Mouse (Mus musculus): ENCODE measurements around the gene Hpdl. TPM values are rescaled to one million over a fixed set of nuclear protein-coding genes. Genes with fewer than 3 reads are reported as not detected.

The Hpdl gene
- polyA plus RNA-seq, 1 experiment from 2014 or later: 0.25 TPM

GRCm38 (mm10) chr4:116811012-116811411 is 10.5 kb downstream of the Hpdl start:
- H3K9me3 ChIP-seq (ENCODE audit: low read length): no peaks in the 10 kb centered on the region
- ATAC-seq (no peak), DNase-seq (ENCODE audit: low spot score) (no peak)
- 60% methylated on average over 3 of the region's 3 CpGs for WGBS
- TF ChIP-seq EP300 (IDR thresholded peaks at IDR 0.05): no peak
- no peak for TF ChIP-seq CTCF (IDR thresholded peaks at IDR 0.05)
- no peak overlapping the region for H3K4me3 ChIP-seq (ENCODE audit: low read depth, low read length)
- H3K4me1 ChIP-seq (ENCODE audit: insufficient read depth, low read depth, low read length): peaks cover 3% of the 10 kb centered on the region; the same call in 1 of the 2 replicates
- no peak overlapping the region for H3K9ac ChIP-seq (replicated peaks; ENCODE audit: low read depth)
- H3K4me2 ChIP-seq (replicated peaks; ENCODE audit: low read depth, low read length): no peak overlapping the region
- H3K27me3 ChIP-seq (replicated peaks; ENCODE audit: insufficient read depth, low read length): no peaks in the 10 kb centered on the region
- H3K36me3 ChIP-seq (ENCODE audit: insufficient read depth, low read length): no peaks in the 10 kb centered on the region
- no peak overlapping the region for H3K27ac ChIP-seq (ENCODE audit: low read length)

- Histone ChIP-seq H3K27ac (ENCODE audit: low read length) (peak within 1 kb of the TSS; percentile 79), H3K4me1 (ENCODE audit: insufficient read depth, low read depth, low read length) (peaks cover 3% of the 10 kb centered on the region; the same call in 1 of the 2 replicates), H3K36me3 (ENCODE audit: insufficient read depth, low read length) (peaks cover 9% of the 10 kb centered on the region; the same call in 1 of the 2 replicates), H3K9me3 (ENCODE audit: low read length) (no peaks in the 10 kb centered on the region), H3K4me3 (ENCODE audit: low read depth, low read length) (peak within 1 kb of the TSS; percentile 77), H3K9ac (replicated peaks; ENCODE audit: low read depth) (peak within 1 kb of the TSS; percentile 67), H3K4me2 (replicated peaks; ENCODE audit: low read depth, low read length) (peak within 1 kb of the TSS; percentile 63), H3K27me3 (replicated peaks; ENCODE audit: insufficient read depth, low read length) (no peaks in the 10 kb centered on the region)
- TF ChIP-seq EP300 (IDR thresholded peaks at IDR 0.05): no peak
- peak; percentile 41 for TF ChIP-seq CTCF (IDR thresholded peaks at IDR 0.05)
- under 1% methylated on average over 58 of the region's 58 CpGs for WGBS
- ATAC-seq (peak; percentile 99), DNase-seq (ENCODE audit: low spot score) (peak; percentile 100)
These were observed 14.0 kb downstream of the Hpdl start, which contains the start of the genes Toe1 and Mutyh for GRCm38 (mm10) chr4:116807197-116808129. TSS of gene Toe1 (minus strand) at chr4:116807640. TSS of gene Mutyh (plus strand) at chr4:116807723.

GRCm38 (mm10) chr4:116799901-116800300 is 21.6 kb downstream of the Hpdl start:
- ATAC-seq (no peak), DNase-seq (ENCODE audit: low spot score) (no peak)
- Histone ChIP-seq H3K9ac (replicated peaks; ENCODE audit: low read depth) (no peak overlapping the region), H3K9me3 (ENCODE audit: low read length) (no peaks in the 10 kb centered on the region), H3K27ac (ENCODE audit: low read length) (no peak overlapping the region), H3K4me3 (ENCODE audit: low read depth, low read length) (no peak overlapping the region), H3K36me3 (ENCODE audit: insufficient read depth, low read length) (peaks cover 9% of the 10 kb centered on the region; the same call in 1 of the 2 replicates), H3K4me2 (replicated peaks; ENCODE audit: low read depth, low read length) (no peak overlapping the region), H3K4me1 (ENCODE audit: insufficient read depth, low read depth, low read length) (no peaks in the 10 kb centered on the region), H3K27me3 (replicated peaks; ENCODE audit: insufficient read depth, low read length) (no peaks in the 10 kb centered on the region)
- WGBS: 36% methylated on average over 5 of the region's 5 CpGs
- TF ChIP-seq CTCF (IDR thresholded peaks at IDR 0.05) (peak; percentile 60), EP300 (IDR thresholded peaks at IDR 0.05) (no peak)

- no peak overlapping the region for H3K9ac ChIP-seq (replicated peaks; ENCODE audit: low read depth)
- 24% methylated on average over 1 of the region's 1 CpGs for WGBS
- no peaks in the 10 kb centered on the region for H3K4me1 ChIP-seq (ENCODE audit: insufficient read depth, low read depth, low read length)
- H3K4me2 ChIP-seq (replicated peaks; ENCODE audit: low read depth, low read length): no peak overlapping the region
- no peak overlapping the region for H3K4me3 ChIP-seq (ENCODE audit: low read depth, low read length)
- no peak for ATAC-seq
- DNase-seq (ENCODE audit: low spot score): no peak
- H3K27me3 ChIP-seq (replicated peaks; ENCODE audit: insufficient read depth, low read length): no peaks in the 10 kb centered on the region
- H3K27ac ChIP-seq (ENCODE audit: low read length): no peak overlapping the region
- no peaks in the 10 kb centered on the region for H3K9me3 ChIP-seq (ENCODE audit: low read length)
- no peak for TF ChIP-seq EP300 (IDR thresholded peaks at IDR 0.05)
- TF ChIP-seq CTCF (IDR thresholded peaks at IDR 0.05): no peak
- H3K36me3 ChIP-seq (ENCODE audit: insufficient read depth, low read length): no peaks in the 10 kb centered on the region; the same call in 1 of the 2 replicates
These were observed 24.9 kb downstream of the Hpdl start for GRCm38 (mm10) chr4:116796442-116797110.

- Histone ChIP-seq H3K27me3 (replicated peaks; ENCODE audit: insufficient read depth, low read length) (no peaks in the 10 kb centered on the region), H3K9me3 (ENCODE audit: low read length) (no peaks in the 10 kb centered on the region), H3K4me2 (replicated peaks; ENCODE audit: low read depth, low read length) (no peak overlapping the region), H3K36me3 (ENCODE audit: insufficient read depth, low read length) (no peaks in the 10 kb centered on the region; the same call in 1 of the 2 replicates), H3K4me3 (ENCODE audit: low read depth, low read length) (no peak overlapping the region), H3K9ac (replicated peaks; ENCODE audit: low read depth) (no peak overlapping the region), H3K27ac (ENCODE audit: low read length) (no peak overlapping the region), H3K4me1 (ENCODE audit: insufficient read depth, low read depth, low read length) (no peaks in the 10 kb centered on the region)
- no peak for TF ChIP-seq CTCF (IDR thresholded peaks at IDR 0.05)
- TF ChIP-seq EP300 (IDR thresholded peaks at IDR 0.05): no peak
- 76% methylated on average over 2 of the region's 2 CpGs for WGBS
- no peak for DNase-seq (ENCODE audit: low spot score)
- no peak for ATAC-seq
These were observed 27.2 kb downstream of the Hpdl start for GRCm38 (mm10) chr4:116794273-116794672.

GRCm38 (mm10) chr4:116792453-116792852 is 29.1 kb downstream of the Hpdl start:
- no peaks in the 10 kb centered on the region for H3K27me3 ChIP-seq (replicated peaks; ENCODE audit: insufficient read depth, low read length)
- no peaks in the 10 kb centered on the region for H3K9me3 ChIP-seq (ENCODE audit: low read length)
- no peak overlapping the region for H3K9ac ChIP-seq (replicated peaks; ENCODE audit: low read depth)
- no peak overlapping the region for H3K27ac ChIP-seq (ENCODE audit: low read length)
- H3K4me3 ChIP-seq (ENCODE audit: low read depth, low read length): no peak overlapping the region
- WGBS: 84% methylated on average over 8 of the region's 8 CpGs
- no peak overlapping the region for H3K4me2 ChIP-seq (replicated peaks; ENCODE audit: low read depth, low read length)
- ATAC-seq (no peak), DNase-seq (ENCODE audit: low spot score) (no peak)
- no peaks in the 10 kb centered on the region for H3K4me1 ChIP-seq (ENCODE audit: insufficient read depth, low read depth, low read length)
- no peaks in the 10 kb centered on the region; the same call in 1 of the 2 replicates for H3K36me3 ChIP-seq (ENCODE audit: insufficient read depth, low read length)
- TF ChIP-seq EP300 (IDR thresholded peaks at IDR 0.05) (no peak), CTCF (IDR thresholded peaks at IDR 0.05) (no peak)

All from lung, postnatal 0 days (tissue).